Mouse (Mus musculus) E14TG2a.4 (cell line): ENCODE data around the gene Sox5.

Experiments used
- H3K27me3 ChIP-seq: 2 replicates; pipeline ENCODE4 v1.6.1; 2014; ENCODE audit warnings: low read length, control low read depth; ENCODE audit not compliant: insufficient read depth
- H3K36me3 ChIP-seq: 2 replicates; pipeline ENCODE4 v1.6.1; 2014; ENCODE audit warnings: low read length, control low read depth; ENCODE audit not compliant: insufficient read depth
- H3K4me1 ChIP-seq: replicated peaks from 2 replicates; pipeline ENCODE4 v1.6.1; 2014; ENCODE audit warnings: low read depth, low read length, control low read depth
- H3K4me3 ChIP-seq: replicated peaks from 2 replicates; pipeline ENCODE4 v1.5.1; 2014; ENCODE audit warnings: mild to moderate bottlenecking, low read length
- H3K9me3 ChIP-seq: 2 replicates; pipeline ENCODE4 v1.6.1; 2014; ENCODE audit warnings: low read length, control low read depth
- CTCF ChIP-seq: conservative IDR thresholded peaks from 2 replicates; pipeline ENCODE4 v1.5.1; 2014; ENCODE audit warnings: low read length
- NANOG ChIP-seq: IDR thresholded peaks from 2 replicates; pipeline ENCODE4 v1.6.1; 2014; ENCODE audit warnings: borderline replicate concordance, low read length, mixed read lengths
- POU5F1 ChIP-seq: IDR thresholded peaks from 2 replicates; pipeline ENCODE4 v1.6.1; 2014; ENCODE audit warnings: low read length, borderline replicate concordance

The Sox5 gene

DNA sequence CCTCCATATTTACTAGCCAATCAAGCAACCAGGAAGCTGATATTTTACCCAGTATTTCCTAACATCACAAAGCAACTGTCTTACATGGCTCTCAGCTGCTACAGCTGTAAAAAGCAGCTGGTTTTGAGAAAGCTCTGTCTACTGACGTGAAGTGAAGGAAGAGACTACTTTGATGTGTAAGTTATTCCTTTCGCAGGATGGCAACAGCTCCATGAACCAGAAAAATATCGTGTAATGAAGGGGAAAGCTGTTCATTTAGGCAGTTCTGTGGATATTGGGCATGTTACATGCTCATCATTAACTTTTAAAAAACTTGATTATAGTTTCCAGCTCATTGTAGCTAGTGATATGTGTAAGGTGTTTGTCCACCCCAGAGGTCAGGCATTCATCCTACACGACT, 443.6 kb downstream of the Sox5 start:
- peaks cover 6% of the 10 kb centered on the region; the same call in 1 of the 2 replicates for H3K4me1 ChIP-seq
- no peak for TF ChIP-seq NANOG
- no peak for TF ChIP-seq POU5F1
- TF ChIP-seq CTCF = no peak
- H3K36me3 ChIP-seq = no peaks in the 10 kb centered on the region
- peaks cover 5% of the 10 kb centered on the region for H3K9me3 ChIP-seq
- H3K4me3 ChIP-seq = no peak overlapping the region
- peaks cover 6% of the 10 kb centered on the region; the same call in 1 of the 2 replicates for H3K27me3 ChIP-seq

DNA sequence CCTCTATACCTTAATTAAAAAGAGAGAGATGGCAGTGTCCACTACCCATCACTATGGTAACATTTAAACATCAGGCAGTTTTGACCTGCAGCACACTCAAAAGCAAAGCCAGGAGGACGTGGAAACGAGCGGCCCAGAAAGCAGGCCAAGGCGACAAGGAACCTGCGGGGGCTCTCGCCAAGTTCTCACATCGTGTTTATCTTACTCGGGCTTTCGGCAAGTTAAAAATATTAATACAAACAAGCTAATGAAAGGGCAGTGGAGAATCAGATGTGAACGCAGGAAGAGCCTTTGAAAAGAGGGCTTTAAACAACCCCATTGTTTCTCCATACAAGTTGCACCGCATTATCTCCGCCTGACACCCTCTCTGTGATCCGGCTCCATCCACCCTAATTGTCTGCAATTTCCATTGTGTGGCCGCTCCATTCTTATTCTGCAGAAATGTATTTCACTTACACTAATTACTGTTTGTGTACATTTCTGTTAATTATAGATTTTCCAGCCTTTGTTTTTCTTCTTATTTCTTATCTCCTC, 444.3 kb downstream of the Sox5 start:
- Histone ChIP-seq H3K27me3 (peaks cover 6% of the 10 kb centered on the region; the same call in 1 of the 2 replicates), H3K4me3 (peak overlapping the region; percentile 37; the same call in 1 of the 2 replicates), H3K4me1 (peaks cover 6% of the 10 kb centered on the region; the same call in 1 of the 2 replicates), H3K36me3 (no peaks in the 10 kb centered on the region), H3K9me3 (peaks cover 5% of the 10 kb centered on the region)
- TF ChIP-seq CTCF = no peak
- TF ChIP-seq POU5F1 = no peak
- TF ChIP-seq NANOG = no peak

DNA sequence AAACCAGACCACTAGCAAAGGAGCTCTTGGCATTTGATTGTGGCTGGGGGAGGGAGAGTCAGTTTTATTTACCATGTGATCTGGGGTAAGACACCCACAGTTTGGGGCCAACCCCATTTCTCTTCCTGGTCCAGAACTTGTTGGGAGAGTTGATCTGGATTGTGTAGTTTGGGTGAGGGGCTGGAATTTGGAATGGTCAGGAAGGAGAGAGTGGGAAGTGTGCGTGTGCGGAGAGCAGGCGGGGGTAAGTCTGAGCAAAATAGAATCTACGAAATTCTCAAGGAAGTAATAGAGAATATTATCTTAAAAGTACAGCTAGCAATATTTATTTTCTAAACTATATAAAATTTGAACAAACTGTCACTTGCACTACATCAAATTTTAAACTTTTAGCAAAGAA, 445.0 kb downstream of the Sox5 start:
- peaks cover 5% of the 10 kb centered on the region for H3K9me3 ChIP-seq
- no peak for TF ChIP-seq CTCF
- TF ChIP-seq POU5F1 = no peak
- no peak for TF ChIP-seq NANOG
- H3K4me3 ChIP-seq = no peak overlapping the region
- no peaks in the 10 kb centered on the region for H3K36me3 ChIP-seq
- peaks cover 6% of the 10 kb centered on the region; the same call in 1 of the 2 replicates for H3K4me1 ChIP-seq
- H3K27me3 ChIP-seq = peaks cover 6% of the 10 kb centered on the region; the same call in 1 of the 2 replicates

DNA sequence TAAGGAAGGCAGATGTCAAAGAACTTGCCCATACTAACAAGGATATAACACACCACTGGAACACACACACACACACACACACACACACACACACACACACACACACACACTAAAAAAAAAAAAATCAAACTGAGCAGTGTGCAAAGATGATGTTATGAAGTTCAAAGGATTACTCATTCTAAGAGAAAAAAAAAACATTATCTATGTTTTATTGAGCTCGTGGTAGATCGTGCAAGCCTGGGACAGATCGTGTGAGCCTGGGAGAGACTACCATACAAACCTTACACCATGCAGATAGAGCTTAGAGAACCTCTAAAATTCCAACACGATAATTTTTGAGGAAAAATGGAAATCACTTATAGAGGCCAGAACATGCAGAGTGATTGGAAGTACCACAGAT, 448.6 kb downstream of the Sox5 start:
- Histone ChIP-seq H3K9me3 (peaks cover 14% of the 10 kb centered on the region), H3K4me1 (peaks cover 24% of the 10 kb centered on the region), H3K4me3 (no peak overlapping the region), H3K36me3 (no peaks in the 10 kb centered on the region), H3K27me3 (peaks cover 6% of the 10 kb centered on the region; the same call in 1 of the 2 replicates)
- TF ChIP-seq NANOG = no peak
- TF ChIP-seq CTCF = no peak
- no peak for TF ChIP-seq POU5F1

DNA sequence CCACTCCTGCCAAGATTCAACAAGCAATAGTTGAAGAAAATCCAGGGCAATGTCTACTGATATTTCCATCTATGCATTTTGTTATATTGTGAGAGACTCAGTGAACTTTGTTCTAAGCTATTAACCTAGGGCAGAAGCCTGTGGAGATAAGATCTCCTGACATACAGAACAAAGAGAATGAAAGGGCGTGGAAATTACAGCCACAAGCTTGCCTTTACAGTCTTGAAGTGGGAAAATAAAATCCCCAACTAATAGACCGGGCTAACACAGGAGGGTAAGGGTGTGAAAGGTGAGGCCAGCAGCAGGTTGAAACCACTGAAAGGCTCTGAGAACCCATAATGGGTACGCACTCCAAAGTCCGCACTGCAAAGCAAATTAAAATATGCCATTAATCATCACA, 449.8 kb downstream of the Sox5 start:
- Histone ChIP-seq H3K27me3 (peaks cover 6% of the 10 kb centered on the region; the same call in 1 of the 2 replicates), H3K36me3 (no peaks in the 10 kb centered on the region), H3K4me3 (no peak overlapping the region), H3K4me1 (peaks cover 25% of the 10 kb centered on the region), H3K9me3 (peaks cover 14% of the 10 kb centered on the region)
- TF ChIP-seq NANOG = no peak
- no peak for TF ChIP-seq POU5F1
- no peak for TF ChIP-seq CTCF

DNA sequence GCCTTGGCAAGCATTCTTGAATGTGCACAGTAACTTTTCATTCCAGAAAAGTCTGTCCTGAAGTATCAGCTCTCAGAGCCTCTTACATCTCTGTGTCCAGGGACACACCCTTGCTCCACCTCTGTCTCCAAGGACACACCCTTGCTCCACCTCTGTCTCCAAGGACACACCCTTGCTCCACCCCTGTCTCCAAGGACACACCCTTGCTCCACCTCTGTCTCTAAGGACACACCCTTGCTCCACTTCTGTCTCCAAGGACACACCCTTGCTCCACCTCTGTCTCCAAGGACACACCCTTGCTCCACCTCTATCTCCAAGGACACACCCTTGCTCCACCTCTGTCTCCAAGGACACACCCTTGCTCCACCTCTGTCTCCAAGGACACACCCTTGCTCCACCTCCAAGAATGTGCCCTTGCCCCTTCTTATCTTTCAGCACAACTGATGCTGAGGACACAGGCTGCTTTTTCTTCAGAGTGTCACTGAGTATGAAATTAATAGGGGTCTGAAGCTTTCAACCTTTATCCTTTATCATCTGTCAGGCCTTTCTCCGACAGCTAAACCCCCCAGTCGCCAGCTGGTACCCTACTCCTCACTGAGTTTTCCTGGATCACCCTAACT, 452.4 kb downstream of the Sox5 start:
- no peaks in the 10 kb centered on the region for H3K36me3 ChIP-seq
- H3K4me1 ChIP-seq = peaks cover 33% of the 10 kb centered on the region
- TF ChIP-seq CTCF (no peak), POU5F1 (no peak), NANOG (no peak)
- H3K27me3 ChIP-seq = no peaks in the 10 kb centered on the region
- peaks cover 19% of the 10 kb centered on the region for H3K9me3 ChIP-seq
- H3K4me3 ChIP-seq = no peak overlapping the region

DNA sequence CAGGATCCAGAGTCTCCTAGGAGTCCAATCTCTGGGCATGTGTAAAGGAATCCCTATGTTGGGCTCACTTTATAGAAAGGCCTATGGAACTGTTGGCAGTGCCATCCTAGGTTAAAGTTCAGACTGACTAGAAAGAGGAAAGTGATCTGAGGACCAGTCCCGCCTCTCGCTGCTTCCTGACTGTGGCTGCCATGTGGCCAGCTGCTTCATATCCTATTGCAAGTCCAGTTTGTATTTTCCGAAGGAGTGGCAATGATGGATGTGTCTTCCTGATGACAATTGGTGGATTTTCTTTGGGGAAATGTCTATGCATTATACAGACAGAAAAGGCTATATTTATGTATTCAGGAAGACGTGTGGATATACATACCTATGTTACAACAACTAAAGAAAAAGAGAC, 453.0 kb downstream of the Sox5 start:
- no peak for TF ChIP-seq CTCF
- no peak for TF ChIP-seq NANOG
- TF ChIP-seq POU5F1 = no peak
- no peak overlapping the region for H3K4me3 ChIP-seq
- H3K27me3 ChIP-seq = no peaks in the 10 kb centered on the region
- H3K36me3 ChIP-seq = no peaks in the 10 kb centered on the region
- peaks cover 33% of the 10 kb centered on the region for H3K4me1 ChIP-seq
- peaks cover 20% of the 10 kb centered on the region for H3K9me3 ChIP-seq

DNA sequence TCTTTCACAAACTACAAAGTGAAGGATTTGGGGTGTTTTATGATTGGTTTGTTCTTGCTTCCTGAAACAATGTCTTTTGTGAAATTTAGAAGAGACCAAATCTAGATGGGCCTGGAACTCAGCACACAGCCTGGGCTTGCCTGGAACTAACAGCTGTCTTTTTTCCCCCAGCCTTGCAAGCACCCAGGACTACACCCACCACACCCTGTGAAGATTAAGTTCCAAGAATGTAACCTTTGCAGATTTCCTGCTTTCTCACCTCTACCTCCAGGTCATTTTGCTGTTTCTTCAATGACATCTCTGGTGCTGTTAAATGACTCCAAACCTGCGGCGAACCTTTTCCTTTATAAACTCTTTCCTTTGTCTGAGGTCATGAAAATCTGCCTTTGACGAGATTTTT, 455.0 kb downstream of the Sox5 start:
- peaks cover 33% of the 10 kb centered on the region for H3K4me1 ChIP-seq
- H3K27me3 ChIP-seq = no peaks in the 10 kb centered on the region
- TF ChIP-seq NANOG (no peak), POU5F1 (no peak), CTCF (no peak)
- H3K9me3 ChIP-seq = peaks cover 20% of the 10 kb centered on the region
- H3K4me3 ChIP-seq = no peak overlapping the region
- no peaks in the 10 kb centered on the region for H3K36me3 ChIP-seq

DNA sequence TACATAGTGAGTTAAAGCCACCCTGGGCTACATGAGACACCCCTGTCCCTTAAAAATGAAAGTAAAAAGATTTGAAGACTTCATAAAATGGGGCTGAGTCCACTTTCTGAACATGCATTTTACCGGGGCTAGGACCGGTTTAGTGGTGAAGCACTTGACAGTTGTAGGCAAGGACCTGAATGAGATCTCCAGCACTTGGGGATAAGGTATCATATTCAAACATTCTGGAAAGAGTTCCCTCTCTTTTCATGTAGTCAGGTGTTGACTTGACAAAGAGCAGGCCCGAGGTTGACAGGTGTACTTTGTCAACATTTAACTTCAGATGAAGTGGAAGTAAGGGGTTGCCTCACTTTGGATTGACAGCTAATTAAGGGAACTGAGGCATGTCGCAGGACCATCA, 458.4 kb downstream of the Sox5 start:
- Histone ChIP-seq H3K9me3 (peaks cover 5% of the 10 kb centered on the region; the same call in 1 of the 2 replicates), H3K4me1 (peaks cover 20% of the 10 kb centered on the region), H3K4me3 (no peak overlapping the region), H3K36me3 (no peaks in the 10 kb centered on the region), H3K27me3 (no peaks in the 10 kb centered on the region)
- TF ChIP-seq CTCF (no peak), POU5F1 (no peak), NANOG (no peak)
